Mouse (Mus musculus) kidney, adult 2 months (tissue): ENCODE results near the gene Hbp1. TPM values are rescaled to one million over a fixed set of nuclear protein-coding genes. Genes with fewer than 3 reads are reported as not detected.

ENCODE experiments used
- DNase-seq: peaks from one replicate; pipeline ENCODE4 v3.0.0; 2021
- H3K27ac ChIP-seq: fragments of 200-500 bp; 2 replicates; pipeline ENCODE4 v1.5.1; 2012; ENCODE audit warnings: low read depth, low read length, control low read depth, inconsistent platforms; ENCODE audit not compliant: insufficient read depth
- H3K27me3 ChIP-seq: fragments of 200-500 bp; replicated peaks from 2 replicates; pipeline ENCODE4 v1.6.1; 2012; ENCODE audit warnings: mild to moderate bottlenecking, moderate library complexity, low read length, inconsistent platforms; ENCODE audit not compliant: control insufficient read depth, insufficient read depth
- H3K36me3 ChIP-seq: fragments of 200-500 bp; 2 replicates; pipeline ENCODE4 v1.6.1; 2012; ENCODE audit warnings: mild to moderate bottlenecking, moderate library complexity, low read length, inconsistent platforms; ENCODE audit not compliant: control insufficient read depth, insufficient read depth
- H3K4me1 ChIP-seq: fragments of 200-500 bp; 2 replicates; pipeline ENCODE4 v1.6.1; 2011; ENCODE audit warnings: low read length; ENCODE audit not compliant: control insufficient read depth, insufficient read depth
- H3K4me3 ChIP-seq: fragments of 200-500 bp; 2 replicates; pipeline ENCODE4 v1.5.1; 2011; ENCODE audit warnings: mild to moderate bottlenecking, low read depth, low read length, control low read depth; ENCODE audit not compliant: insufficient read depth
- CTCF ChIP-seq: fragments of 200-500 bp; conservative IDR thresholded peaks from 2 replicates; pipeline ENCODE4 v1.5.1; 2011; ENCODE audit warnings: low read depth, mild to moderate bottlenecking, control low read depth, low read length, moderate library complexity, mixed read lengths; ENCODE audit not compliant: insufficient read depth, insufficient read length
- POLR2A ChIP-seq: fragments of 200-500 bp; IDR thresholded peaks from one replicate; pipeline ENCODE4 v1.6.1; 2011; ENCODE audit warnings: low read depth, low read length, control low read depth
- WGBS: fragments of 180-500 bp; shearing (Covaris S2); methylation state at CpG from one replicate; pipeline ENCODE4 v1.1.7; 2018; 5-methylcytosine and 5-hydroxymethylcytosine counted together
- polyA plus RNA-seq: library from polyadenylated mRNA; depleted of rRNA; stranded (reverse); fragments of >200 nt; gene quantifications from 2 replicates; pipeline ENCODE4 v1.2.3, GENCODE M21; 2012; rRNA removed

Hbp1 gene
- 67.5 and 68.2 TPM in 2 replicates for polyA plus RNA-seq

- TF ChIP-seq POLR2A (no peak), CTCF (no peak)
- WGBS, result 4% methylated on average over 66 of the region's 71 CpGs
- Histone ChIP-seq H3K4me1 (0 out of 2 replicates have a peak, but pooled peaks cover 3% of the 10 kb centered on the region), H3K27me3 (no peaks in the 10 kb centered on the region), H3K27ac (peak within 1 kb of the TSS; percentile 91), H3K4me3 (peak within 1 kb of the TSS; percentile 70), H3K36me3 (no peaks in the 10 kb centered on the region)
- DNase-seq, result peak; percentile 100
These were observed at the start of gene Hbp1 for GRCm38 (mm10) chr12:31949759-31950658. Gene Hbp1, minus strand, starts transcription at chr12:31950535.

GRCm38 (mm10) chr12:31998706-31999105, 48.4 kb upstream of the Hbp1 start:
- no peak for TF ChIP-seq POLR2A
- no peak for TF ChIP-seq CTCF
- DNase-seq, result no peak
- no peaks in the 10 kb centered on the region for H3K36me3 ChIP-seq
- no peaks in the 10 kb centered on the region for H3K27me3 ChIP-seq
- no peaks in the 10 kb centered on the region for H3K4me1 ChIP-seq
- H3K4me3 ChIP-seq, result no peak overlapping the region
- WGBS, result 80% methylated on average over 5 of the region's 5 CpGs
- H3K27ac ChIP-seq, result no peak overlapping the region

GRCm38 (mm10) chr12:31997328-31997878, 47.1 kb upstream of the Hbp1 start:
- no peak overlapping the region for H3K4me3 ChIP-seq
- TF ChIP-seq CTCF (no peak), POLR2A (no peak)
- DNase-seq, result no peak
- H3K4me1 ChIP-seq, result no peaks in the 10 kb centered on the region
- no peaks in the 10 kb centered on the region for H3K36me3 ChIP-seq
- H3K27me3 ChIP-seq, result no peaks in the 10 kb centered on the region
- WGBS, result 59% methylated on average over 3 of the region's 3 CpGs
- H3K27ac ChIP-seq, result no peak overlapping the region

- TF ChIP-seq POLR2A, result no peak
- no peak for TF ChIP-seq CTCF
- Histone ChIP-seq H3K27ac (no peak overlapping the region), H3K4me1 (no peaks in the 10 kb centered on the region), H3K4me3 (no peak overlapping the region), H3K27me3 (no peaks in the 10 kb centered on the region), H3K36me3 (no peaks in the 10 kb centered on the region)
- 35% methylated on average over 5 of the region's 5 CpGs for WGBS
- peak; percentile 28 for DNase-seq
These were observed 46.5 kb upstream of the Hbp1 start for GRCm38 (mm10) chr12:31996877-31997276.

- Histone ChIP-seq H3K4me1 (no peaks in the 10 kb centered on the region), H3K27me3 (no peaks in the 10 kb centered on the region), H3K4me3 (no peak overlapping the region), H3K36me3 (no peaks in the 10 kb centered on the region), H3K27ac (no peak overlapping the region)
- no peak for DNase-seq
- whole genome bisulfite sequencing, result 74% methylated on average over 4 of the region's 4 CpGs
- no peak for TF ChIP-seq CTCF
These were observed 40.2 kb upstream of the Hbp1 start for GRCm38 (mm10) chr12:31990575-31990974.

- Histone ChIP-seq H3K27ac (no peak overlapping the region), H3K36me3 (no peaks in the 10 kb centered on the region), H3K4me3 (no peak overlapping the region), H3K4me1 (no peaks in the 10 kb centered on the region), H3K27me3 (no peaks in the 10 kb centered on the region)
- TF ChIP-seq POLR2A (no peak), CTCF (no peak)
- no peak for DNase-seq
These were observed 39.4 kb upstream of the Hbp1 start for GRCm38 (mm10) chr12:31989726-31990125.

GRCm38 (mm10) chr12:31986463-31986862, 36.1 kb upstream of the Hbp1 start:
- 0 out of 2 replicates have a peak, but pooled peaks cover 1% of the 10 kb centered on the region for H3K27me3 ChIP-seq
- TF ChIP-seq CTCF (no peak), POLR2A (no peak)
- H3K27ac ChIP-seq, result no peak overlapping the region
- no peak for DNase-seq
- no peaks in the 10 kb centered on the region for H3K4me1 ChIP-seq
- no peaks in the 10 kb centered on the region for H3K36me3 ChIP-seq
- 96% methylated on average over 2 of the region's 2 CpGs for WGBS
- no peak overlapping the region for H3K4me3 ChIP-seq
